Mouse (Mus musculus) lung, adult 2 months (tissue): ENCODE measurements around the gene Susd6.

Source experiments
- CTCF ChIP-seq: fragments of 200-500 bp; IDR thresholded peaks from 2 replicates; pipeline ENCODE4 v1.5.1; 2011; ENCODE audit warnings: mild to moderate bottlenecking, low read length, control low read depth; ENCODE audit not compliant: insufficient read depth
- POLR2A ChIP-seq: fragments of 200-500 bp; IDR thresholded peaks from 2 replicates; pipeline ENCODE4 v1.6.1; 2011; ENCODE audit warnings: low read depth, mild to moderate bottlenecking, control low read depth, low read length, borderline replicate concordance; ENCODE audit errors: extremely low read depth

DNA sequence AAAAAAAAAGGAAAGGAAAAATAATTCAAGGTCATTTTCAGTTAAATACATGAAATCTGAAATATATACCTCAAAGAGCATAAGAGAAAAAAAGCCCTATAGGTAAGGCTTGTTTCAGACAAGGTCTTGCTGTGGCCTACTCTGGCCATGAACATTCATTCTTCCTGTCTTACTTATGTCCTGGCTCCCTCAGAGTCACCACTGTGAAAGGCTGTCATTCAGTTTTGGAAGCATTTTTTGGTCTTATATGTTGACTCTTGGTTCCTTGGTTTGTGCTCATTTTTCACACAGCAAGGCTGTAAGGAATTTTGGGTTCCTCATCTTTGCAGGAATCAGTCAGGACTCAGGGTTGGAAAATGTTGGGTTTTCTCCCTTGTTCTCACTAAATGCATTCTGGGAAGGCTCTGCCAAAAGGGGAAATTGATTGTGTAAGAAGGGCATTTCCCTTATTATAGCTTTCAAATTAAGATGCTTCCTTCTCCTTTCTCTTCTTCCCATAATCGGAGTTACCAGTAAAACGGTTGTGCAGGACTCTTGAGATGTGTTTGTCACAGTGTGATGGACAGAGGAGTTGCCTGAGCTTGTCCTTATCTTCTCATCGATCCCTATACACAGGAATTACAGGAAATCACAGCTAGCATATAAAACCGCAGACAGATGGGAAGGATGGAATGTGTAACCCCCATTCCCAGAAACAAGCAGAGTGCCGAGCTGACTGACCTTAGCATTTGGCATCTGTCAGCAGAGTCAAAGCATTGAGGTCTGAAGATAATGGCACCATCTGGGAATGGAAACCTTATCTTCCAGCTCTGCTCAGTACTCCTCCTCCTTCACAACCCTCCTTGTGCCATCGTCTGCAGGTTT is 21.6 kb downstream of the Susd6 start:
- TF ChIP-seq CTCF (no peak), POLR2A (no peak)
